Mouse (Mus musculus): ENCODE measurements at regions not wholly inside any gene's neighbourhood (a gene's known extent, or its start where the extent isn't known, plus 50 kb on each side); places are given as distances from the start of the nearest gene placed in this dataset.

DNA sequence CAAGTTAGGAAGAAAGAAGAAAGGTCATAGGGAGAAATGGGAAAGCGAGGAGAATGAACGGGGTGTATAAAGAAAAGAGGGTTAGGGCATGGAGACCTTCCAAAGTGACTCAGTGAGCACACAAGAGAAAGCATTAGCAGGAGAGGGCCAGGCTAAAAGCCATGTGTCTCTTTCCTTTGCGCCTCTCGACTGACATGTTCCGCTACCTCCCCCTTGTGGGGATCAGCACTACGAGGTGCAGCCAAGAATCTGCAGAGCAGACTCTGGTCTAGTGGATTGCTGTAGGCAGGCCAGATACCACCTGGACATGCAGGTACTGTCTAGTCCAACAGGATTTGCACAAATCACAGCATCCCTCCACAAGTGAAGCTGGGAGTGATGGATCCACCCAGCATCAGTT lies 54.0 kb downstream of the Kcna5 start:
- TF ChIP-seq CTCF (IDR thresholded peaks at IDR 0.05; ENCODE audit: extremely low read depth, insufficient read depth, low read length) (no peak), POLR2A (IDR thresholded peaks at IDR 0.05; ENCODE audit: extremely low read depth, insufficient read depth, low read length) (no peak)
